Mouse (Mus musculus) lung, adult 18-20 months (tissue): Measurements from ENCODE around the gene Ascl1.

ENCODE experiments used
- DNase-seq, 2 experiments: peaks; one replicate each; pipeline ENCODE4 v3.0.0; 2022; ENCODE audit warnings: mixed read lengths in 2 of 2

The Ascl1 gene

DNA sequence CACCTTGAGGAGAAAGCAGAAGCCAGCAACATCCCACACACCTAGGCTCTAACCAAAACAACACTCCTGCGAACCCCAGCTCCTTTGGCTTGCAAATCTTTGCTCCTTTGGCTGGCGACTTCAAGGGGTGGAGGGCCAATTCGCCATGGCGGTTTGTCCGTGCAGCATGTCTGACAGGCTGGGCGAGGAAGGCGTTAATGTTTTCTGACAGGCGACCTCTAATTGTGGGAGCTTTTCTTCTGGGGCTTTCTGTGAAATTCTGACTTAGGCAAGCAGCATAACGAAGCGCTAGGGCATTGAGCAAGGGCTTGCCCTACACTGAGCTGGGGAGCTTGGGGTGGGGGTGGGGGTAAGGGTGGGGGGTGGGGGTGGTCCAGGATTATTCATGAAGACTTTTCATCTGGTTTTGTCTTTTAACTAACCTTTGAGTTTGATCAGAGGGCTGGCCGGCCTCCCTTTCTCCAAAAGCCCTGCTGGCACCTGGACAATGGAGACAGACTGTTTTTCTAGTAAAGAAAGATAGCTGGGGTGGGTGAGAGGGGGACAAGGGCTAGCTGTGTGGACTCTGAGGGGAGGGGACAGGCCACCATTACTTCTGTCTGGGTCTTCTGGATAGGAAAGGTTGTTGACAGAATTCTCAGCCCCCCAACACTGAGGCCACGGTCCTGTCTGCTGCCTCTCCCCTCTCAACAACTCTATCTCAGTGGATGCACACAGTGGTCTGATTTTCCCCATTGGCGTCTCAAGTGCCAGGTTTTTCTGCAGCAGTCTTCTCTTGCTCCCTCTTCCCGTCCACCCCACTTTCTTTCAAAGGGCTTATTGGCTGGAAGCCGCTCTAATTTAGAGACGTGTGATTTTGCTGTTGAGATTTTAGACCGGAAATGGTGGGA, 8.4 kb downstream of the Ascl1 start:
- DNase-seq, result no peak

DNA sequence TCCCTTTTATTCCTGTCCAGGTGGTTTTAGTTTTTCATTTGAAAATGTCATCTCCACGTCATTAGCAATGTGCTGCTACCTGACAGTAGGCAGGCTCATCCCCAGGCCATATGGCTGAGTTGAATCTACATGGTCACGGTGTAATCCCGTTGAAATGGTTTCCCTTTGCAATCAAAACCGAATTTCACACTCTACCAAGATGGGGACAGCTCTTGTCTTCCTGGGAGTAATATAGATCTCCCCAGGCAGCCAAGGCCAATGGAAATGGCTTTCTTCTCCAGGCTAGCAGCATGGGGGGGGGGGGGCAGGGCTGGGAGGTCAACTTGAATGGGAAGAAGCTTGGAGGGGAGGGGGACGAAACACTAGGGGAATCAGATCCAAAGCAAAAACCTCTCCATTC, 15.6 kb downstream of the Ascl1 start:
- DNase-seq, result no peak

DNA sequence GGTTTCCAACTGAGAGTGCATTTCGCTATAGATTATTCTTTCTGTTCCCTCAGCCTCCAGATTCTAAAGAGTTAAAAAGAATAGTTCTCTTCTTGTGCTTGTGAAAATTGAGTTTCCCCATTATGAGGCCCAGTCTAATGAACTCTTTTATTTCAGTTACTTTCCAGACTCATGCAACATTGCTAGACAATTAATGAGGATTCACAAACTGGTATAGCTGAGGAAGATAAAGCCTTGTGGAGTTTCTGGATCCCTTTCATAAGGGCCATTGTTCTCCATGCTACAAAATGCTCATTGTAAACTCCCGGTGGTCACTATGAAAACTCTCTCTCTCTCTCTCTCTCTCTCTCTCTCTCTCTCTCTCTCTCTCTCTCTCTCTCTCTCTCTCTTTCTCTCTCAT, 18.5 kb downstream of the Ascl1 start:
- no peak for DNase-seq

DNA sequence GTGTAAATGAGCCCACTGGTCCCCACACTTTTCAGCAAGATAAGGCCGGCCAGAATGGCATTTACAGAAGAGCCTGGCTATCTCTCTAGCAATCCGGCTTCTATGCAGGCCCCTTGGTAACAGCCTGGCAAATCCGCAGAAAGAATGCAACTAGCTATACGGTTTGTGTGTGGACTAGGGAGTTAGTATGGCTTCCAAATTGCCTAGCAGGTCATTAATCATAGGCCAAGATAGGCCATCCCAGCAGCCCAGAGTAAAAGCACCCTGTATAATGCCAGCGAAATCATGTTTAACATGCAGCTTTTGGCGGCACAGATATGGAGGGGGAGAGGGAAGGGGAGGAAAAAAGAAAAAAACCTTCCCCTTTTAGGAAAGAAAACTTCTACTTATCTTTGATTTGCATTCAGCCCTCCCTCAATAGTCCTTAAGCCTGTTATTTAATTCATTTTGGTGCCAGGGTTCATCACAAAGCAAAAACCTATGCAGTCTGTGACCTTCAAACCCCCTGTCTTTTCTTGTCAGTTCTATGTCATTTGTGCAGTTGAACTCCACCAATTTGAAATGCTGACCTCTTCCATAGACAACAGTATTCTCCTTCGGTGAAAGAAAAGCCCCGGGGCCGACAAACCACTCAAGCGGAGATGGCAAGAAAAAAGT, 19.9 kb downstream of the Ascl1 start:
- DNase-seq, result no peak

DNA sequence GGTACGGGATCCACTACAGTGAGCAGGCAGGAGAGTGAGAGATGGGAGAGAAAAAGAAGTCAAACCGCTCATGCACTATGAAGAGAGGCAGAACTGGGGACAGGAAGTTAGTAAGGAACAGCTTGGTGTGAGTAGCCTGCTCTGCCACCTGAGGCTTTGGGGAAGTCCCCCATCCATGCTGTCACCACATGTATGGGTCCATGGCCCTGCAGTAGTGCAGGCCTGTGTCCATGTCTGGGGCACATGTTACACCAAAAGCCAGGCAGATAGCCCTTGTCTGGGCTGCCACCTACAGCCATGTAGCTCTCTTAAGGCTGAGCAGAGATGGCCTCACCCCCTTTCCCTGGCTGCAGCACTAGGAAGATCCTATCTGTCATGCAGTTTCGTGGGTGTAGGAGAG, 42.7 kb downstream of the Ascl1 start:
- DNase-seq, result no peak

DNA sequence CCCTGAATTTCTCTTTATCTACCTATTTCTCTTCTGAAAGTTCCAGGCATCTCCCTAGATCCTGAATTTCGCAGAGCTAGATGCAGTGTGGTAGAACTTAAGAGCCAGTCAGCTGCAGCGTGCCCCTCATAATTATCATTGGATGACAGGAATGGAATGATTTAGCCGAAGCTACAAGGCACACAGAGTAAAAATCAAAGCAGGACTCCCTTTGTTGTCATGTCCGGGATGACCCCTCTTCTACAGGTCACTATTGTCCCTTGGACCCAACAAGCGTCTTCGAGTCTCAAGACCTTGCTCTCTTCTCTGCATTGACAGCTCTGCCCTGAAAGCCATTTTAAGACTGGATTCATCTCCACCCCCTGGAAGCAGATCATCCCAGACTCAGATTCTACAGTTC, 44.1 kb downstream of the Ascl1 start:
- no peak for DNase-seq

DNA sequence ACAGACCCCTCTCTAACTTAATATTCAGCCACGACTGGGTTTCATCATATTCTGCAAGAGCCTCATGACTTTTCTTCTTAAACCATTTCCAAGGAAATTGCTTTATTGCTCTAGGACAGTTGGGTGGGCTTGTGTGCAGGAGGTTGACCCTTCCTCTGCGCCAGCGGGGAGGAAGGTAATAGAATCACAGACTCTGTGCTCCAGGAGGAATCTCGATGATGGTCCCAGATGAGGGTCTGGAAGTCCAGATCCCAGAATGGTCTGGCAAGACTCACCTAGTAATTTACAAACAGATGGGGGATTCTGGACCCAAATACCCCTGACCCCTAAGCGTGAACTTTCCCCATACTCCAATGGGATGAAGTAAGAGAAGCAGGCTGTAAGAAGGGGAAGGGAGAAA, 45.2 kb downstream of the Ascl1 start:
- no peak for DNase-seq

DNA sequence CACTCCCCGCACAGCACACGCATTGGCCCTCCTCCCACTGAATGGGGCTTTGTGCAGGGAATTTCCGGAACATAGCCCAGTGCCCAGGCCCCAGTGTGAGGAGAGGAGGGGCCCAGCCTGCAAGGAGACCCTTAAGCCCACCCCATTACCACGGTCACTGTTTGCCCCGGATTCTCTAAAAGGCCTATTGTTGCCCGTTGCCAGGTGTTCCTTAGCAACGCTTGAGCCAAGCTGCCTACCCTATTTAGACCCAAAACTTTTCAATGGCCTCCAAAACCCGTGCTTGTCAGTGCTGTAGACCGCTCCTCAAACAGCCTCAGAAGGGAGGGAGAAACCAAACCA, 45.7 kb downstream of the Ascl1 start:
- DNase-seq, result no peak

DNA sequence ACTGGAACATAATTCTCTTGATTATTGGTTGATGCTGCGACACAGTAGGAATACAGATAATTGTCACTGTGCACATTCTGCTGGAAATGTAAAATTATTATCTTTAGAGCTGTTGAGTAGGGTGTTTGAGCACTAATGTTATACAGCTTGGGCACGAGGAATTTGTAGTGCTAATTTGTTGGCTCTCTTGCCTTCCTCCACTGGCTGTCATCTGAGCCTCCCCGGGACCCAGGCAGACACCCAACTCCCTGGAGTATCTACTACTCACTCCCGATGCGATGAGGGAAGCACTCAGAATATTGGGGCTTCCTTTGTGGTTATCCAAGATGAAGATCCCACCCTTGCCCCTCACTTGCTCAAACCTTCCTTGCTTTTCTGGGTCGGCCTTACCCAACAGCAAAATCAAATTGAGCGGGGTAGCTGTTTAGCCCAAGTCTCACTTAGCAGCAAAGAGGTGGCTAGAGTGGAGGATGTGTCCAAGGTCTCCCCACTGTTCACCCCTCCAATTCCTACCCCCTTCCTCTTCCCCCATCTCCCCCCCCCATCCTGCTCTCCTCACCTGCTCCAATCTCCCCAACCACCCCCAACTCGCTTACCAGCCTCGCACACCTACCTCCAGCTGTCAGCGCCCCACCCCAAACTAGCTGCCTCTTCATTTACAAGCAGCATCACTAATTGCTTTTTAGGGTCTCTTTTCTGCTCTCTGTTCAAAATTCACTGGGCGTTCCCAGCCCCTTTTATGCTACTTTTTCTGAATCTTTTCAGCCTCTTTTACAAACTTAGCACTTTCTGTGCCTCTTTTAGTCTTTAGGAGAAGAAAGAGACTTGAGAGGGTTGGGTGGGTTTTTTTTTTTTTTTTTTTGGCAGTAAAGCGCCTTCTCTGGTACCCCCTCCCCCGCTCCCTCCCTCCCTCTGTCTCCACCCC, 46.4 kb downstream of the Ascl1 start:
- DNase-seq, result no peak

DNA sequence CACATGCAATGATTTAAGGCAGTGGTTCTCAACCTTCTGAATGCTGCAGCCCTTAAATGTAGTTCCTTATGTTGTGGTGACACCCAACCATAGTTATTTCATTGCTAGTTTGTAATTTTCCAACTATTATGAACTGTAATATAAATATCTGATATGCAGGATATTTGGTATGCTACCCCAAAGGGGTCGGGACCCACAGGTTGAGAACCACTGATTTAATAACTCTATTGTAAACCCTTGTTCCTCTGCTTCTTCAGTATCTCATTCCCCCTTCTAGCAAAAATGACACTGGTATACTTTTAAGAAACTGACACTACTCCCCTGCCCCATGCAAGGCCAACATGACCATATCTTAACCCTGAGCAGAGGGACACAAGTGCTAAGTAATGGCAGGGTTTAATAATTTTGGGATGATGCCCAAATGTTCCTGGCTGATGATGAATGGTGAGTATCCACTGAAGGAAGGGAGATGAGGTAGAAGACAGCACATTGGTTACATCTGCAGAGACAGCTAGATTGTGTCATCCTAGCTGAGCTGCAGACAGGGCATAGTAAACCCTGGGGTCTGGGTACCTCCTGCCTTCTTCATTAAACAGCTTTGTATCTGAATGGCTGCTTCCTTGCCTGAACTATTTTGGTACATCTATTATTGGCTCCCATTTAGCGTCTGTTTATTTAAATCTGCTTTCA, 47.2 kb downstream of the Ascl1 start:
- no peak for DNase-seq
